Mouse (Mus musculus): ENCODE results near the gene Wars2.
A peak's percentile ranks its signal among the peaks of the same experiment; 100 is the strongest.

Wars2 gene

DNA sequence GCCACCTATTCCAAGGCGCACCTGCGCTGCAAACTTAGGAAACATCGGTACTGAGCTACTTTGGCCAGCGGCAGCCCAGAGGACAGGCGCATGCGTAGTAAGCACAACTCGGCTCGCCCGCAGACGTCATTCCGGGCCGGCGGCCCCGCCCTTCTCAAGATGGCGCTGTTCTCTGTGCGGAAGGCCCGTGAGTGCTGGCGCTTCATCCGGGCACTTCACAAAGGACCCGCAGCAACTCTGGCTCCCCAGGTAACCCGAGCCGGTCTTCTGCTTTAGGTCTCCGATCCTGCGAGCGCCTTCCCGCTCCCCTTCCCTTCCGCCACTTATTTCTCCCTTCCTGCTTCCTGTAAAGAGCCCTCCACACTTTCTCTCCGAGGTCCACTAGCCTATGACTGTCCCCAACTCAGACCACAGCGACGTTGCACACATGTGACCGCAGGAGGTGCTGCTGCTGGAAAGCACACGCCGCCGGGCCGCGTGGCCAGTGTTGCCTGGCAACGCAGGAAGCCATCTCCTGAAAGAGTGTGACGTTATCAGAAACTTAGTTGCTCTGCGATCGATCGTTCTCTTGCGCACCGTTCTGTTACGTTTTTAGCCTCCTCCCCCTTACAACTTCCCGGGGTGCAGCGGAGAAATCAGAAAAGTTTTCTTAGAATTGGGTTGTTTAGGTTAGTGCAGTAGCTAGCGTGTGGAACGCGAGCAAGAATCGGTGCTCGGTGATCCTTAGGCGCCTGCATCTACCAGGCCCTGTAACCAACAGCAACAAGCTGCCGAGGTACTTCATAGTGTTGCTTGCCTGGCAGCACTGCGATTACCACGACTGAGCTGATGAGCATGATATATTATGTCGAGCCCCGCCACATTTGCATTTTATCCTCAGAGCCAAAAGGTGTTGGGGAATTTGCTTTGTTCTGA, at the start of gene Wars2:
Wars2 (plus strand) TSS at position 129 of the 915 bp plus-strand sequence.
- DNase-seq (ENCODE audit: low spot score) = peak; percentile 95

DNA sequence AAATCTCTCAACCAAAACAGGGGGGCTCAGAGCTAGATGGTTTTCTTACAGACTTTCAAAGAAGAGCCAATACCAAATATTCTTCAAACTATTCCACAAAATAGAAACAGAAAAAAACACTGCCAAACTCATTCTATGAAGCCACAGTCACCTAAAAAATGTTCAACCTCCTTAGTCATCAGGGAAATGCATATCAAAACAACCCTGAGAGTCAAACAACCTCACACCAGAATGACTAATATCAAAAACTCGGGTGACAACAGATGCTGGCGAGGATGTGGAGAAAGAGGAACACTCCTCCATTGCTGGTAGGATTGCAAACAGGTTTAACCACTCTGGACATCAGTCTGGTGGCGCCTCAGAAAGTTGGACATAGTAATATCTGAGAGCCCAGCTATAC, 44.1 kb upstream of the Wars2 start:
- DNase-seq (ENCODE audit: low spot score) = no peak

DNA sequence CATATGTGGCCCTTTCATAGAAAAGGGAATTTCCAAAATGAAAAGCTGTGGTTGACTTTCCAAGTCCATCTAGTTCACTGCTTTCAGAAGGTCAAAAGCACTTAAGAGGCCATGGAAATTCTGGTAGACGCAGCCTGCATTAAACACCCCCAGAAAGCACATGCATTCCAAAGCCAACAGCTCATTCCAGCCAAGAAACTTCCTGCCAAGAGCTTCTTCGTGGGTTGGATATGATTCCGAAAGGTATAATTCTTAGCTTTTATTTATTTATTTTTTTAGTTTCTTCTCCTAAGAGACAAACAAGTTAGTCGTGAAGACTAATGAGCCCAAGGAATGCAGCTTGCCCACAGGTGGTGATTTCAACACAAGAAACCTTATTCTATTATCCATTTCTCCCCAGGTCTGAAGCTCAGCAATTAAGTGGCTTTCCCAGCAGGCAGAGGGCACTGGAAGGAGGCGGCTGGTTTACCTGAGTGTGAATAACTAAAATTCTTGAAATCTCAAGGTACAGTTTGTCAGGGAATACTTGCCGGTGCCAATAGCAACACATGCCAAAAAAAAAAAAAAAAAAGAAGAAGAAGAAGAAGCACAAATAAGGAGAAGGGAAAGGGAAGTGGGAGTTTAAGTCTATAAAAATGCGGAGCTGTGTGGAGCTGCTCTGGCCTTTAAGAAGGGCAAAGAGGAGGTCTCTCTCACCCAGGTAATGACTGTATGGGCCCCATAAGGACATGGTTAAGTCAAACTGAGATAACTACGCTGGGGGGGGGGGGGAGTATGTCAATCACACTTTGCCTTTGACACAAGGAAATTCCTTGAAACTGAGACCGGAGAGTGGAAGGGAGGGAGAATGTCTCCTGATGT, 30.3 kb upstream of the Wars2 start:
- peak; percentile 9 for DNase-seq (ENCODE audit: low spot score)

DNA sequence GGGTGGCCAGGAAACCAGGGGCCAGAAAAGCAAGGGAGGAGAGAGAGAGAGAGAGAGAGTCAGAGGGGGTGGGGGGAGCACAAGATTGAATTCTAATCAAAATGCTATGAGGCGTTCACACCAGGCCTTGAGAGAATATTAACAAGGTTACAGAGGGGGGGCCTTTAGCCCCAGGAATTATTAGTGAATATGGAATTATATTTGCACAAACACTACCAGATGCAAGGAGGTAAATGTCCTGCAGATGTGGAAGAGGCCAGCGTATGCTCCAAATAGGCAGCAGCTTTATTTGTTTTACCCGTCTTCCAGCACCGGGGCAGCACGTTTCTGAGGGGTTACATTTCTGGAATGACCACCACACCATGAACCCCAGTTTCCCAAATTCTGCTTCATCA, 29.7 kb upstream of the Wars2 start:
- DNase-seq (ENCODE audit: low spot score) = no peak

DNA sequence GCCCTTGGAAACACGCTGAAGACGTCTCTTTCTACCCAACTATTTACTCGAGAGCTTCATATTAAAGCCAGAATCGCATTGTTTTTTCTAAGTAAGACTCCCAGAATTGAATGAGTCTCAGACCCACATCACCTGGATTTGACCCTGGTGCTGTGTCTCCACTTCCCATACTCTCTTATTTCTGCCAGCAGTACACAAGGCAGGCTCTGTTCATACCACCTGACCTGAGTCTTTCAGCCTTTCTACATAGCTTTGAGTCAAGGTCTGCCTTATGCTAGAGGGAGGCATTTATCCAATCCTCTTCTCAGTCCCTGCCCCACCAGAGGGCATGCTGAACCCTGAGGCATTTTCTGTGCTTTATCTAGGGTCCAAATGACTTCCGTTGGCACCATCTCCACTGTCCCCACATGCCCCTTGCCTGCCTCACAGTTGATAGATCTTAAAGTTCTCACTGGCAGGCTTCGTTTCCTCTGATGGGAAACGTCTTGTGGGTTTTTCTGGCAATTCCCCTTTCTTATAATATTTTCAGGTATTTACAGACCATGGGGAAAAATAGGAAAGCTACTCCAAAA, 27.5 kb upstream of the Wars2 start:
- DNase-seq (ENCODE audit: low spot score) = no peak

DNA sequence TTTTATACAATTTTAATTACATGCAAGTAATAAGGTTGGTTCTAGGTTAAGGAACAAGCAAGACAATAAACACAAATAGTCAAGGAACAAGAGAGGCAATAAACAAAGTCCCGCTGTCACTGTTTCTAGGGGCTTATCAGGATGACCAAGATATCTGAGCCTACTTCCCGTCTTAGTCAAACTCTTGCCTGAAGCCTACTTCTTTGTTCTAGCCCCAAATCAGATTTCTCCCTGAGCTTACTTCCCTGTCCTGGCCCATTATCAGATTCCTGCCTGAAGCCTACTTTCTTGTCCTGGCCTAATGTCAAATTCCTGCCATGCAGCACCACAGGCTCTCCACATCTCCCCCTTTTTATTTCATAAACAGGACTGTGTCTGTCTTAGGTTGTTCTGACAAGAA, 19.9 kb upstream of the Wars2 start:
- DNase-seq (ENCODE audit: low spot score) = no peak

DNA sequence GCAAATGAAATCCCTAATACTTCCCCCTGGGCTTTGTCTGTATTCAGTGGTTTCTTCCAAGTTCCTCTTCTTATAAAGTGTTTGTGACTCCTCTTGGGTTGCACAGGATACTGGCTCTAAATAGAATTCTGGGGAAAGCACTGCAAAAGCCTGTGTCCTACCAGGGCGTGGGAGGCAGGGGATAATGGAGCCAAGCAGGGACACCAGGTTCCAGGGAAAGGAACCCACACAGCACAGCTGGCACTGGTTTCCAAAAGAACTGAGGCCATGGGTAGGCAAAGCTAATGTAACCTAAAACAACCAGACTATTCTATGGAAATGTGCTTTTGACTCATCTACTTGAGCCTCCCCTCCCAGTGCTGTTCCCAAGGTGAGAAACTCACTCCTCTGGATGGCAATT, 10.3 kb upstream of the Wars2 start:
- no peak for DNase-seq (ENCODE audit: low spot score)

DNA sequence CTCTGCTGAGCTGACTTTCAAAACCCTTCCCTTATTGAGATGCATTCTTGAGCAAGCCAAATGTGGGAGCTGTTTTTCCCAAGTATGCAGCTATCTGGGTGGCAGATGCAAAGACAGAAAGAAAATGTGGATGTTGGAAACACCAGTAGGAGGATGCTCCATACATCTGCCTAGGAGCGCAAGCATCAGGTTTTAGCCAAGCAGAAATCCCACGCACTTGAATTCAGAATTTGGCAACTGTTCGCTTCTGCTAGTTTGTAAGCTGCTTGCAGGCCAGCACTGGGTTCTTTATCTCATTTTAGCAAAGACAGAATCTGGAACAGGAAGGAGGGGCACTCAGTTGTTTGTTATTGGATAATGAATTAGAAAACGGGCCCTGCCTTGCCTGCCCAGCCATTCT, 8.9 kb upstream of the Wars2 start:
- no peak for DNase-seq (ENCODE audit: low spot score)

DNA sequence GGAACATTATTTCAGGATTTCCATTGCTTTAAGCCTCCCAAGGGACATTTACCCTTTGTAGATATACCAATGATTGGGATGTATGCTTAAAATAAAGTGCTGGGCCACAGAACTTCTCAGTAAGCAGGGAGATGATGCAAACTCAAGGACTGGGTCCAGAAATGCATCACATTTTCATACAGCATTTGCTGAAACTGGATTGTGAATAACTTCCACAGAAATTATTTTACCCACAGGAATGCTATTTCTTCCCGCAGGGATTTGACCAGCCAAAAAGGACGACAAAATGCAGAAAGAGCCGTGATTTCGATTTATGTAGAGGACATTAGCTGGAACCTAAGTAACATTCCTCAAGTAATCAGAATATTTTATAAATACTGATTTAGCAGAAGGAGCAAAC, 7.0 kb upstream of the Wars2 start:
- no peak for DNase-seq (ENCODE audit: low spot score)

DNA sequence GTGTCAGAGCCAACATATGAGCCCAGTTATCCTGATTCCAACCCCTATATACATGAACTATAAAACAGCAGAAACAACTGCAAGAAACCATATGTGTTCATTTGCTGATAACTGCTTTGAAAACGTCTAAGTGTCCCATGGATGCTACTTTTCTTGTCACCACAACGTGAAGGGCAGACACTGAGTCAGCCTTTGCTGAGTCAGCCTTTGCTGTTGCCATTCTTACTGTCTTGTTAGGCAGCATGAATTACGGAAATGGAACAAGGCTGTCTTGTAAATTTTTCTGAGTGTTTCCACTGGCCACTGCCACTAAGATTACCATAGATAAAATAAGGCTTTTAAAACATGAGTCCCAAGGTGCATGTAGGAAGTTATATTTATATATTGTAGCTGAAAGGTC, 7.0 kb downstream of the Wars2 start:
- no peak for DNase-seq (ENCODE audit: low spot score)

DNA sequence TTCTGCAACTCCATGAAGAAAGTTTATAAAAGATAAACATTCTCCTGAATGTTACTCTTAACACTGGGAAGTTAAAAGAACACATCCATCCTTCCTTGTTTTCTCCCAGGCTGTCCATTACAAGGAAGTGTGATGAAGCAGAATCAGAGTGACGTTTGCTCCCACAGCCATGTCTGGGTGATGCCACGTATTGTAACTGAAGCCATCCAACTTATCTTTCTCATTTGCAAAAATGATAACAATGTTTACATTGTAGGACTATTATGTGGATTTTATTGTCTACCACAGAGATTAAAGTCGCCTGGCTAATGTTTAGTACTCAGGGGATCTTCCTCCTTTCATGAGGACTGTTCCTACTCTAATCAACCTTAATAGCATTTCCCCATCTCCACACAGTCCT, 8.2 kb downstream of the Wars2 start:
- DNase-seq (ENCODE audit: low spot score) = no peak

DNA sequence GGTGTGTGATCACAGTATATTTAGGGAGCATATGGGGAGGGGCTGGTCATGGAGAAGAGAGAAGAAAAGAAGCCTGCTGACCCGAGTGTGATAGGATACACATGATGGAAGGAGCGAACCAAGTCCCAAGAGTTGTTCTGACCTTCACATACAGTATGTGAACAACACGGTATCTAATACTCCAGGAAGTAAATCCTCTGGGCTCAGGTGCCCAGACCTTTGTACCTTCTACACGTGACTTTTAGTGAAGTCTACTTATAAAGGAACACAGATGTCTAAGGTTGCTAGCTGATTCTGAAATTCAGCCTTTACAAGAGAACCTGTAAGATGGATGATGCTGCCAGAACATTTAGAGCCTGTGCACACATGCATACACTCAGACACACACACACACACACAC, 15.4 kb downstream of the Wars2 start:
- no peak for DNase-seq (ENCODE audit: low spot score)

DNA sequence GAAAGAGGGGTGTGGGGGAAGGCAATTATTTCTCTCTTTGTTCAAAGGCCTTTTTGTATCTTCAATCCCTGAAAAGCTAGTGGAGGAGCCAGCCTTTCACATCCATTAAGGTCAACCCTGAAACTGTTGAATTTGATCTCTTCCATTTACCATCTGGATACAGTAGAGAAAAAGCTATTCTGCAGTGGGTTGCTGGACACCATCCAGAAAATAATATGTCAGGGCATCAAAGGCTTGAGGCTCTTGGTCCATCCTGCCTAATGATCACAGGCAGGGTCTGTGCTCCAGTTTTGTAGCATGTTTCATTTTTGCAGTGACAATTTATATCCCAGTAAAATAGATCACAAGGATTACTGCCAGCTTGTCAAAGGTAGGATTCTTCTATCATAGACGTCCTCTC, 16.1 kb downstream of the Wars2 start:
- DNase-seq (ENCODE audit: low spot score) = no peak

DNA sequence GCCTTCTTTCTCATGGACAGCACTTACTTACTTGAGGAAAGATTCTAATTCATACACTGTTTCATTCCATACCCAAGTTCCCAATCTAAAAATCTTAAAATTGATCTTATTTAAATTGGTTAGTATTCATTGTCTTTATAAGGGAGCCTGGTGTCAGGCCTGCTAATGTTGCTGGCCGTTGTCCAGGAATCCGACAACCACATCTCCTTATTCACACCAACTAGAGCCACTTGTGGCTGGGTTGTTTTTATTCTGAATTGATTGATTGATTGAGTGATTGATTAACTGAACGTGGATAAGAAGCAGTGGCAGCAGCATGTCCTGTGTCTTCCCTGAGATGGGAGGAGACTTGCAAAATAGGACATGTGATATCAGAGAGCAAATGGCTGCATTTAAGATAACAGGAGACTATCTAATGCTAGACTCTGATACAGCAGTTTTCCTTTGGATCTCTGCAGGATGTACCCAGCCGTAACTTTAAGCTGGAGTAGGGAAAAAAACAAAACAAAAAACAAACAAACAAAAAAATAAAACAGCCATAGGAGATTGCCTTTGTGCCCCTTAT, 16.7 kb downstream of the Wars2 start:
- no peak for DNase-seq (ENCODE audit: low spot score)

DNA sequence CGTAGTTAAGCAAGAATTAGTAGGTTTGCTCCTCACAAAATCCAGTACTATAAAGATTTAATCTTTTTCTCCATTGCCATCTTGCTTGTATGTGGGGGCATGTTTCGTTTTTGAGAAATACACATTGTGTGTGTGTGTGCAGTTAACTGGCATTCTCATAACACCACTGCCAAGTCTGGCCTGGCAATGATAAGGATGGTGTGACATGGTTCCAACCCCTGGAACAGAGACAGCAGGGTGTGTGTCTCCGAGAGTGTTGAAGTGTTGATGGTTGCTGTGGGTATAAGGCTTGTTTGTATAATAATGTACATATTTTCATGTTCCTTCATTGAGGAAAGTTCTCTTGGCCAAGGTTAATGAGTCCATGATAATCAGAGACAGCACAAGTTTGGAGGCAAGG, 19.1 kb downstream of the Wars2 start:
- no peak for DNase-seq (ENCODE audit: low spot score)

DNA sequence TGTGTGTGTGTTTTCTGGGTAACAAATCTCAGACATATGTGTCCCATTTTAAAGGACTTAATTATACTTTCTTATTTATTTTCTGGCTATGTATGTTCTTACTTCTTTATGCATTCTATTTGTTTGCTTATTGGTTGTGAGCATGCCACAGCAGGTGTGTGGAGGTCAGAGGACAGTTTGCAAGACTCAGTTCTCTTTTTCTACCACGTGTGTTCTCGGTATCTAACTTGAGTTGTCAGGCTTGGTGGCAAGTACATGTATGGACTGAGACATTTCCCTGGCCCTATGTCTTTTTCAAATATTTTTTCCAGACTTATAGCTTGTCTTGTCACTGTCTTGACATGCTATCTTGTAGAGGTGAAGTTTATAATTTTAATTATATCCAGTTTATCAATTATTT, 21.3 kb downstream of the Wars2 start:
- DNase-seq (ENCODE audit: low spot score) = no peak

DNA sequence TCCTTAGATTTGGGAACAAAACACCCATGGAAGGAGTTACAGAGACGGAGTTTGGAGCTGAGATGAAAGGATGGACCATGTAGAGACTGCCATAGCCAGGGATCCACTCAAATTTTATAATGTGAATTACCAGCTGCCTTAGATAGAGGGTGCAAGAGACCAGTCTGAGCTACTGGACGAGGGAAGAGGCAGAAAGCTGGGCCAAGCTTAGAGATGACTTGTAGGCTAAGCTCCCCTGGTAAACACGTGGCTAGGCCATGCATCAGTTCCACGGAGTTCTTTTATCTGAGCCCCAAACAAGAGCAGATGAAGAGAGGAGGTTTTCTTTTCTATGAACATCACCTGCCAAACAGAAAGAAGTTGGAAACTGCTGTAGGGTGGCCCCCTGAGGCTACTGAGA, 26.9 kb downstream of the Wars2 start:
- no peak for DNase-seq (ENCODE audit: low spot score)

DNA sequence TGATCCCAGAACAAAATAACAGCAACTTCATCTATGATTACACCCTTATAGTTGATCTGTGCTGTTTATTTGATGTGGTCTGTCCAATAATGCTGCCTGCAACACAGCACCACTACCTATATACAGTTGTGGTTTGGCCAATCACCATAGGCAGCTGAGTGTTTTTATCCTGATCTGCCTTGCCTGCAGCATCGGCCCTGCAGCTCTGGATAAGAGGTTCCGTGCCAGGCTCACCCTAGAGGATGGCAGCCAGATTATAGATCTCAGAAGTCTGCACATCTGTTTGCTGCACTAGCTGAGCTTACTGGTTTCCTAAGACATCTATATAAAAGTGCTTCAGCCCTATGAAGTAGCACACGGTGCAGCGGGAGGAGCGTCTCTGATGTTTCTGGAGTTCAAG, 32.3 kb downstream of the Wars2 start:
- DNase-seq (ENCODE audit: low spot score) = no peak

DNA sequence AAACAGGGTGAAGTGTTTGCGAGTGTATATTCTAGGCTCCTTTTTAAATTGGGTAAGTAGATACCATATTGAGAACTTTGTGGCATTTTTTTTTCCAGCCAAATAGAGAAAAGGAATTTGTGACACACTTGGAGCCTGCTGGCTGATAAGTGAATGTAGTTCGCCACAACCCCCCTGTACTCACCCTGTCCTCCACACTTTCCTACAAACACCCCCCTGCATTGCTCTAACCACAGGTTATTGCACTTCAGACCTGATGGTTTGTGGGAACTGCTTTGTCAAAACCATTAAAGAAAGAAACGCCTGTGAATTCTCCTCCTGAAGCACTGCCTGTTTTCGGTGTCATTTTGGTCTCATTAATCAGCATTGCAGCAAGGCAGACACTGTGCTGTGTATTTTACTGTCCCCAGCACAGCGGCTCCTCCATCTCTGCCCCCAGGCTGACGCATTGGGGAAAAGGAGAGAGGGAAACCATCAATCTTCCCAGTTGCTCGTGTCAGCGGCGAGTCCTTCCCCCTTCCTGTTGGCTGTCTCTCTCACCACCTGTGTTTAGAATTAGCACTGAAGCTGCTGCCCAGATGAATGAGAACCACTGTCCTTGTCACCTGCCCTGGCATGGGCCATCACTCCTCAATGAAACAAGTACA, 33.9 kb downstream of the Wars2 start:
- no peak for DNase-seq (ENCODE audit: low spot score)

DNA sequence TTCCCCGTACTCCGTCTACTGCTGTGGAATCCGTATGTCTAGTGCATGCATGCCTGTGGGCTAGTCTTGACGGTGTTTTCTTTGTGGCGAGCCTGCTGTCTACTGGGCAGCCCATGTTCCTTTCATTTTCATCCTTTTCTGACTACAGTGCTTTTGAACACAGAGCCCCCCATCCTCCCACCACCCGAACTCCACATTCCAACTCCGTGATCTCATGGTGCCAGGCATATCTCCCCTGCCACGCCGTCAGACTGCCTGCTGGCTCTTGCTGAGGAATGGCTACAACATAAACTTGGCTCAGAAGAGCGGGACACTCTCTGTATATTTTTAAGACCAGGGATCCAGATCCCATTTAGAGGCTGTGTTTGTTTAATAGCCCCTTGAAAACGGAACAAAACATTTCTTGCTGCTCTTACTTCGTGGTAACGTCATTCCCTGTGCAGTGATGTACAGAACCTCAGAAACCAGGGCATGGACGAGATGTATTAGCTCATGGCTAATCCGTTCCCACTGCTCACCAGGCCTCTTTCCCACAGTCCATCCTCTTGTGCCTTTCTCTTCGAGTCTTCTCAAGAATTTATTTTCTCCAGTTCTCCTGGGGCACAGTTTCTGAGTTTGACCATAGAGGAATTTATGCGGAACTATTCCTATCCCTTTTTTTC, 42.6 kb downstream of the Wars2 start:
- DNase-seq (ENCODE audit: low spot score) = no peak

DNA sequence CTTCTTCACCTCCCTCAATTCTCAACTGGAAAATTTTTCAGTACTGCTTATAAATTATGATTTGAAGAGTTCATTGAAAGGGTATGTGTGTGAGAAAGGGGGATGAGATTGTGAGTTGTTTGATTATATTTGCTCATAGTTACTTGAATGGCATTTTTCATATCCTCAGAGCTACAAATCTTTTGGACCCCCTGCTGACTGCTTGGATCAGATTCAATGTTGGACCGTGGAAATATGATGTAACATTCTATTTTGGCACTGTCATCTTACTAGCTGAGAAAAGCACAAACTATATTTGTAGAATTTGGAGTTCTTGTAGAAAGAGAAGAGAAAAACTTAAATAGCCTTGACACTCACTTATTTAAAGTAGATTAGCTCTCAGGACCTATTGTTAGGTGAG, 43.5 kb downstream of the Wars2 start:
- no peak for DNase-seq (ENCODE audit: low spot score)

DNA sequence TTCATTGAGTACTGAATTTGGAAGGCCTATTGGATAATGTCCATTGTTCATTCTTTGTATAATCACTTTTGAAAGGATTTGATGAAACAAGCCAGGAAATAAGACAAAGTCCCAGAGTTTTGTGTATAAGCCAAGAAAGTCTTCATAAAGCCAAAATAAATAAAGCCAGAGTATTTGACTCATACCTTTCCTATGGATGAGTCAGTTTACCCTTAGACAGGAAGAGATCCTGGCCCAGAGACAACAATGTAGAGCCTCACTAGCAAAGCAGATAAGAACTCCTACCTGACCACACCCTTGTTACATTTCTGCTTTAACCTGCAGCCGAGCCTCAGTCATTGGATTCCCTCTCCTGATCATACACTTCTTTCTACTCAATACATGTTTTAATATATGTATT, 47.2 kb downstream of the Wars2 start:
- no peak for DNase-seq (ENCODE audit: low spot score)

Measured in lung, postnatal 25 days (tissue).